Mouse (Mus musculus) inflammation-experienced regulatory T-cells, adult 6 months (primary cell): Measurements from ENCODE around the gene Gm21093. TPM values are rescaled to one million over a fixed set of nuclear protein-coding genes. Genes with fewer than 3 reads are reported as not detected.
"Not testable (repeated sequence)": the region's sequence is repeated elsewhere in the genome, so short reads cannot be mapped to it uniquely, and the experiment has no call there.

Experiments used
- ATAC-seq: one replicate; pipeline ENCODE4 v1.8.0; 2017
- polyA plus RNA-seq, 3 experiments: library from polyadenylated mRNA; unstranded; fragments of 100-300 nt; shearing (Covaris generic); gene quantifications; one replicate each; pipeline ENCODE4 v1.2.1; 2017

Gene Gm21093
- not detected for polyA plus RNA-seq

GRCm38 (mm10) chr4:42034626-42035025, at the start of gene Gm21093:
TSS of gene Gm21093 (minus strand) at chr4:42034726.
- ATAC-seq: not testable (repeated sequence)

Other genes starting within 250 kb of the Gm21093 start
- gene Gm21541, start 131.1 kb downstream of the Gm21093 start, polyA plus RNA-seq: not detected
- 1 to 10 TPM in 2 of 3 experiments, not detected in 1; 2.5 TPM for gene Gm20878, start 93.2 kb downstream of the Gm21093 start, polyA plus RNA-seq
- under 1 TPM in 1 of 3 experiments, not detected in 2; 0.17 TPM for gene Fam205a4, start 68.7 kb downstream of the Gm21093 start, polyA plus RNA-seq
- gene Gm3893, start 56.5 kb upstream of the Gm21093 start, polyA plus RNA-seq: not detected
- gene Gm13304, start 80.1 kb upstream of the Gm21093 start, polyA plus RNA-seq: not detected
- gene Gm13306, start 118.7 kb upstream of the Gm21093 start, polyA plus RNA-seq: not detected
- gene Gm13305, start 133.9 kb upstream of the Gm21093 start, polyA plus RNA-seq: not detected
- not detected for gene Gm10600, start 205.9 kb upstream of the Gm21093 start, polyA plus RNA-seq
- not detected for gene Ccl21b, start 221.0 kb upstream of the Gm21093 start, polyA plus RNA-seq